In the genomic region with DNA sequence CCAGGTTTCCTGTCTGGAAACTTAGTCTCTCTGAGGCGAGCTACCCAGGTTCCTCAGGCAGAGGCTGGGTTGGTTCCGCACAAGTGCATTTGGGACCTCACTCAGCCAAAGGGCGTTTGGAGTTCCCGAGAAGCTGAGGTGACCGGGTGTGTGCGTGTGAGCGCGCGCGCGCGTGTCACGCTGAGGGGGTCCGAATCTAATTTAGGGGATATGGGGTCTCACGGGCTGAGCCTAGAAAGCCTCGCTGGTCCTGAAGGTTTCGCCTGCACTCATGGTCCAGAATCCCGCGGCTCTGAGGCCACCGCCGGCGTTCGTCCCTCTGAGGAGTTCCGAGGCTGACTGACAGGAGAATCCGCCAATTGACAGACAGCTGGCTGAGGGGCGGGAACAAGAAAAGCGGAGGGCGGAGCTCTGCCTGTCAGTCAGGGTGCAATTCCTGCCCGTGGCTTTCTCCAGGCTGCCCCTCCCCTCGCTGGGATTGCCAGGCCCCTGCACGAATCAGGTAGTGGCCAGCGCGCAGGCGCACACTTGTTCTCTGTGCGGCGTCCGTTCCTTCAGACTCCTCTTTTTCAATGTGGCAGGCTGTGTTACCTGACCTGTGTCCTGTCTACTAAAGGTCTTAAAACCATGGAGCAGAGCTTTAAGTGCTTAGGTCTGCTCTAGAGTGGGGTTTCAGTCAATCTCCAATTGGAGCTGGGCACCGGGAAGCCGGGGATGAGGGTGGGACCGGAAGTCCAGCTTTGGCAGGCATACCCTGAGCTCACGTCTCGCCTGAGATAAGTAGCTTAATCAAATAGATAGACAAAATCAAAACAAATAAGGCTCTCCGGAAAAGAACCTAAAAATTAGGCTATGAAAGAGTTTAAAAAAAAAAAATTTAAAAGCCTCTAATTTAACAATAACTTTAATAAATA, we compare ENCODE assay signal across 8 mouse cellular contexts. TPM values are rescaled to one million over a fixed set of nuclear protein-coding genes. Genes with fewer than 3 reads are reported as not detected.
DNase-seq lines count a peak whose midpoint lies in the region; ATAC-seq and TF ChIP-seq lines count a peak whose summit lies in the region.

A gene (minus strand): TSS at position 341 of the 914 bp plus-strand sequence.

- peak within 1 kb of the TSS; percentile 88 for H3K27ac ChIP-seq in ES-E14 (ENCODE audit: insufficient read depth, low read depth, low read length, poor library complexity, severe bottlenecking)
- H3K27ac ChIP-seq in forebrain, embryonic 15.5 days (replicated peaks) = peak within 1 kb of the TSS; percentile 96

- TF ChIP-seq POLR2A in lung, adult 2 months (IDR thresholded peaks at IDR 0.05; ENCODE audit: borderline replicate concordance, extremely low read depth, low read depth, low read length) = peak; percentile 82; the same call in 1 of the 2 replicates

- H3K27me3 ChIP-seq in forebrain, embryonic 15.5 days = no peaks in the 10 kb centered on the region

- no peak for TF ChIP-seq CTCF in lung, adult 2 months (IDR thresholded peaks at IDR 0.05; ENCODE audit: insufficient read depth, low read length)

- intact Hi-C loops in heart, postnatal 25 days (cut with DNase I) = loop anchor here (5.0 kb wide), 1 partner anchor 37 kb away; a partner anchor contains a TSS

- peaks cover 3 to 4% of the 10 kb centered on the region in 2 experiments; a peak in 2 of 4 replicates for H3K4me1 ChIP-seq in ES-E14 (ENCODE audit: control insufficient read depth in 2 of 2, insufficient read depth in 2 of 2, low read length in 2 of 2, poor library complexity in 1 of 2)
- peaks cover 9% of the 10 kb centered on the region for H3K4me1 ChIP-seq in forebrain, embryonic 15.5 days
- no peaks in the 10 kb centered on the region for H3K4me1 ChIP-seq in lung, adult 2 months (ENCODE audit: control insufficient read depth, insufficient read depth, low read length)

- peak; percentile 98 for DNase-seq in ES-E14 (ENCODE audit: low read depth, low spot score)
- peak; percentile 99 for DNase-seq in cerebellum, adult 11-12 months
- peak; percentile 99 for DNase-seq in heart, postnatal 25 days (ENCODE audit: low spot score)
- peak; percentile 99 to 100 for DNase-seq in layer of hippocampus, adult 18-20 months (ENCODE audit: low spot score in 2 of 2)
- peak; percentile 100 for DNase-seq in lung, adult 2 months
- DNase-seq in thymus, adult 18-20 months = peak; percentile 98

- in situ Hi-C loops in ES-E14 (cut with MboI; ENCODE audit: low sequenced_read_pairs in 2 of 2, unreplicated experiment in 2 of 2) = no loop called here

- peak; percentile 99 for ATAC-seq in forebrain, embryonic 15.5 days (replicated peaks)
- peak; percentile 100 for ATAC-seq in neutrophil, adult 5-6 weeks (ENCODE audit: extremely low read depth, insufficient number of reproducible peaks, low FRiP score, poor library complexity, severe bottlenecking)

- peak within 1 kb of the TSS; percentile 85 to 86 for H3K4me3 ChIP-seq in ES-E14 (ENCODE audit: insufficient read depth in 1 of 2, low read depth in 1 of 2, low read length in 2 of 2, poor library complexity in 1 of 2, severe bottlenecking in 1 of 2)
- H3K4me3 ChIP-seq in forebrain, embryonic 15.5 days = peak within 1 kb of the TSS; percentile 61
- peak within 1 kb of the TSS; percentile 91 for H3K4me3 ChIP-seq in lung, adult 2 months (replicated peaks; ENCODE audit: extremely low read depth, low read depth, low read length)

- WGBS in forebrain, embryonic 15.5 days = under 1% methylated on average over 43 of the region's 43 CpGs
- WGBS in lung, adult 2 months = under 1% methylated on average over 42 of the region's 43 CpGs

- no peaks in the 10 kb centered on the region for H3K36me3 ChIP-seq in ES-E14 (ENCODE audit: control insufficient read depth, insufficient read depth, low read length, poor library complexity, severe bottlenecking)
- no peaks in the 10 kb centered on the region for H3K36me3 ChIP-seq in forebrain, embryonic 15.5 days

- peak within 1 kb of the TSS; percentile 90 for H3K4me2 ChIP-seq in forebrain, embryonic 15.5 days (replicated peaks)

- H3K9me3 ChIP-seq in ES-E14 (ENCODE audit: control insufficient read depth, insufficient read depth, low read depth, low read length) = no peaks in the 10 kb centered on the region
- no peaks in the 10 kb centered on the region for H3K9me3 ChIP-seq in forebrain, embryonic 15.5 days

- H3K9ac ChIP-seq in ES-E14 (ENCODE audit: insufficient read depth, low read depth, low read length, poor library complexity, severe bottlenecking) = peak within 1 kb of the TSS; percentile 94
- H3K9ac ChIP-seq in forebrain, embryonic 15.5 days (replicated peaks) = peak within 1 kb of the TSS; percentile 77

TF ChIP-seq in ES-E14, 5 proteins besides CTCF, POLR2A, EP300 and RAD21:
- TF ChIP-seq HCFC1 (IDR thresholded peaks at IDR 0.05; ENCODE audit: borderline replicate concordance, insufficient read depth, low read length) (no peak), CHD2 (IDR thresholded peaks at IDR 0.05; ENCODE audit: low read depth, low read length) (peak; percentile 76), ZC3H11A (IDR thresholded peaks at IDR 0.05; ENCODE audit: borderline replicate concordance, low read depth, low read length) (no peak), ZNF384 (IDR thresholded peaks at IDR 0.05; ENCODE audit: low read depth, low read length) (no peak), MAFK (IDR thresholded peaks at IDR 0.05; ENCODE audit: insufficient read depth, low read depth, low read length) (no peak)

RNA-seq across cellular contexts. Expression of the gene that starts here (rescaled TPM):
- 1.9 and 2.7 TPM in 2 replicates for total RNA-seq in ES-E14 (2012; rRNA removed)
- polyA plus RNA-seq in forebrain, embryonic 15.5 days (2015; fragmentation: Nextera tagmentation; extraction: Ambion mirVana) = 1.4 and 2.2 TPM in 2 replicates
- total RNA-seq in heart, postnatal 25 days (2021) = 1 to 10 TPM; 2.4 to 2.6 TPM
- total RNA-seq in layer of hippocampus, adult 18-20 months (2021) = 1 to 10 TPM; 1.9 to 2.9 TPM
- polyA plus RNA-seq in lung, adult 2 months (2012; rRNA removed) = 0.86 and 1.0 TPM in 2 replicates
- total RNA-seq in neutrophil, adult 5-6 weeks (2017) = 21.0 and 22.5 TPM in 2 replicates

Comparison
In these comparisons a context has a peak if more than half of its experiments do, and no peak if none do; other contexts are left out.
1. Peak in every context shown above with its lines: DNase-seq, ATAC-seq, H3K4me3 ChIP-seq and H3K27ac ChIP-seq.